Mouse (Mus musculus): ENCODE measurements at regions not wholly inside any gene's neighbourhood (a gene's known extent, or its start where the extent isn't known, plus 50 kb on each side); places are given as distances from the start of the nearest gene placed in this dataset.
"Not testable (repeated sequence)": the region's sequence is repeated elsewhere in the genome, so short reads cannot be mapped to it uniquely, and the experiment has no call there.

GRCm38 (mm10) chr10:45850625-45851024, 273.0 kb downstream of the Hace1 start:
- intact Hi-C loops (cut with DNase I) = no loop called here
- DNase-seq (ENCODE audit: low spot score) = no peak

GRCm38 (mm10) chr10:45852688-45853087, 275.1 kb downstream of the Hace1 start:
- DNase-seq (ENCODE audit: low spot score) = no peak
- intact Hi-C loops (cut with DNase I) = no loop called here

GRCm38 (mm10) chr10:45855514-45855913, 277.9 kb downstream of the Hace1 start:
- intact Hi-C loops (cut with DNase I) = no loop called here
- no peak for DNase-seq (ENCODE audit: low spot score)

GRCm38 (mm10) chr10:45859137-45859536, 281.5 kb downstream of the Hace1 start:
- DNase-seq (ENCODE audit: low spot score) = no peak
- intact Hi-C loops (cut with DNase I) = no loop called here

- no peak for DNase-seq (ENCODE audit: low spot score)
- intact Hi-C loops (cut with DNase I) = no loop called here
Measured at GRCm38 (mm10) chr10:45859909-45860308, 282.3 kb downstream of the Hace1 start.

GRCm38 (mm10) chr10:45860696-45861095, 283.1 kb downstream of the Hace1 start:
- no peak for DNase-seq (ENCODE audit: low spot score)
- intact Hi-C loops (cut with DNase I) = no loop called here

- intact Hi-C loops (cut with DNase I) = no loop called here
- no peak for DNase-seq (ENCODE audit: low spot score)
Measured at GRCm38 (mm10) chr10:45865793-45866192, 288.2 kb downstream of the Hace1 start.

GRCm38 (mm10) chr10:45866860-45867259, 289.2 kb downstream of the Hace1 start:
- intact Hi-C loops (cut with DNase I) = no loop called here
- no peak for DNase-seq (ENCODE audit: low spot score)

GRCm38 (mm10) chr10:45871028-45871427, 293.4 kb downstream of the Hace1 start:
- intact Hi-C loops (cut with DNase I) = no loop called here

GRCm38 (mm10) chr10:45872007-45872890, 294.6 kb downstream of the Hace1 start:
- no peak for DNase-seq (ENCODE audit: low spot score)
- intact Hi-C loops (cut with DNase I) = no loop called here

More at GRCm38 (mm10) chr10:45871028-45871427, 293.4 kb downstream of the Hace1 start:
- DNase-seq (ENCODE audit: low spot score) = no peak

- no peak for DNase-seq (ENCODE audit: low spot score)
- intact Hi-C loops (cut with DNase I) = no loop called here
Measured at GRCm38 (mm10) chr10:45873805-45874780, 296.5 kb downstream of the Hace1 start.

- intact Hi-C loops (cut with DNase I); DNase-seq (ENCODE audit: low spot score): not testable (repeated sequence)
Measured at GRCm38 (mm10) chr10:45875287-45875686, 297.7 kb downstream of the Hace1 start.

- no peak for DNase-seq (ENCODE audit: low spot score)
- intact Hi-C loops (cut with DNase I) = no loop called here
Measured at GRCm38 (mm10) chr10:45883745-45884144, 306.1 kb downstream of the Hace1 start.

- intact Hi-C loops (cut with DNase I) = no loop called here
- no peak for DNase-seq (ENCODE audit: low spot score)
Measured at GRCm38 (mm10) chr10:45886636-45887035, 309.0 kb downstream of the Hace1 start.

GRCm38 (mm10) chr10:45888835-45889234, 311.2 kb downstream of the Hace1 start:
- peak; percentile 29 for DNase-seq (ENCODE audit: low spot score)
- intact Hi-C loops (cut with DNase I) = no loop called here

- intact Hi-C loops (cut with DNase I) = no loop called here
- DNase-seq (ENCODE audit: low spot score) = no peak
Measured at GRCm38 (mm10) chr10:45889381-45889951, 311.8 kb downstream of the Hace1 start.

GRCm38 (mm10) chr10:45890088-45890626, 312.5 kb downstream of the Hace1 start:
- no peak for DNase-seq (ENCODE audit: low spot score)
- intact Hi-C loops (cut with DNase I) = no loop called here

- intact Hi-C loops (cut with DNase I) = no loop called here
- no peak for DNase-seq (ENCODE audit: low spot score)
Measured at GRCm38 (mm10) chr10:45892464-45892863, 314.8 kb downstream of the Hace1 start.

- no peak for DNase-seq (ENCODE audit: low spot score)
- intact Hi-C loops (cut with DNase I) = no loop called here
Measured at GRCm38 (mm10) chr10:45893894-45894831, 316.5 kb downstream of the Hace1 start.
